Mouse (Mus musculus) adrenal gland, adult 8-10 months (tissue): ENCODE results near the gene Aimp1. TPM values are rescaled to one million over a fixed set of nuclear protein-coding genes. Genes with fewer than 3 reads are reported as not detected.

Experiments used
- total RNA-seq, 4 experiments: library from RNA; stranded (reverse); gene quantifications; 2 replicates each; pipeline ENCODE4 v1.2.4; 2022

Aimp1 gene
- total RNA-seq, 4 experiments from 2014 or later, result 48.3 to 57.7 (median 56.0) TPM

Other genes with a start within 250 kb of the Aimp1 start
- gene Gimd1, start 54.5 kb downstream of the Aimp1 start, total RNA-seq, result not detected
- 10 to 100 TPM; 21.0 to 27.6 (median 26.0) TPM for gene Tbck, start 226 bp downstream of the Aimp1 start, total RNA-seq